In the genomic region with DNA sequence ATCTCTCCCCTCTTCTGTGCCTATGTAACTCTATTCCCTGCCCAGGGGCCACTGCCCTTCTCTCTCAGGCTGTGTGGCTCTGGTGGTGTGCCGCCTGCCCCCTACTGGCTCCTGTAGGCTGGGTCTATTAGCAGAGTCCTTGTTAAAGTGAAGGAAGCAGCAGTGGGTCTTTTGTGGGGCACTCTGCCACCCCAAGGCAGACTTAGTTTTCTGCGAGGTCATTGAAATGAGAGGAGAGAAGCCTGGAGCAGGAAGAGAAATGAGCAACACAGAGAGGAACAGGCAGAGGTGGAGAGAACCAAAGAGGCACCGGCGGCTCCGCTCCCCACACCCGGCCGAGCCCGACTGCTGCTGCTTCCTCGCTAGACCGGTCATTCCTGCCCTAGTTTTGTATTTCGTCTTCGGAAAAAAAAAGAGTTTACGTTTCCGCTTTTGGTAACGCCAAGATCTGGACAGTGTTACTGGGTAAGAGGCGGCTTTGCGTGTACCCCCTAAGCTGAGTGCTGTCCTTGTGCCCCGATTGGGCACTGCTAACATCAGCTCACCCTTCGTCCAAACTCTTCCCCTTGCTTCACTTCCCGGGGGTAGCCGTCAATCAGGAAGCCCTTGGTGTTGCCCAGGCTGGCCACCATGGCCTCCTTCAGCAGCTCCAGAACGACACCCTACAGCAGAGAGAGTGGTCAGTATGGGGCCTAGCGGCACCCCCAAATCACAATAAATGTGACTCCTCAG, we compare ENCODE assay signal across 8 mouse cellular contexts.
DNase-seq lines count a peak whose midpoint lies in the region; ATAC-seq and TF ChIP-seq lines count a peak whose summit lies in the region.

No protein-coding gene starts in this region.

- no peak overlapping the region for H3K27ac ChIP-seq in forebrain, embryonic 13.5 days
- H3K27ac ChIP-seq in layer of hippocampus, adult 2 months = peak overlapping the region; percentile 75
- peak overlapping the region; percentile 45 for H3K27ac ChIP-seq in lung, postnatal 0 days (ENCODE audit: low read length)

- no peaks in the 10 kb centered on the region for H3K9me3 ChIP-seq in G1E (replicated peaks)
- no peaks in the 10 kb centered on the region for H3K9me3 ChIP-seq in forebrain, embryonic 13.5 days (replicated peaks)
- H3K9me3 ChIP-seq in lung, postnatal 0 days (ENCODE audit: low read length) = no peaks in the 10 kb centered on the region

- no peak; the same call in 1 of the 2 replicates for TF ChIP-seq CTCF in G1E (IDR thresholded peaks at IDR 0.05; ENCODE audit: low read depth, low read length)
- TF ChIP-seq CTCF in layer of hippocampus, adult 2 months (conservative IDR thresholded peaks at IDR 0.05) = peak; percentile 82
- TF ChIP-seq CTCF in lung, postnatal 0 days (IDR thresholded peaks at IDR 0.05) = peak; percentile 86

- no peak for TF ChIP-seq EP300 in lung, postnatal 0 days (IDR thresholded peaks at IDR 0.05)

- H3K9ac ChIP-seq in forebrain, embryonic 13.5 days = peak overlapping the region; percentile 50; the same call in 1 of the 2 replicates
- H3K9ac ChIP-seq in lung, postnatal 0 days (replicated peaks; ENCODE audit: low read depth) = peak overlapping the region; percentile 44; the same call in 1 of the 2 replicates

- H3K36me3 ChIP-seq in G1E (replicated peaks) = no peaks in the 10 kb centered on the region
- H3K36me3 ChIP-seq in forebrain, embryonic 13.5 days (ENCODE audit: poor library complexity, severe bottlenecking) = no peaks in the 10 kb centered on the region
- no peaks in the 10 kb centered on the region for H3K36me3 ChIP-seq in lung, postnatal 0 days (ENCODE audit: insufficient read depth, low read length)

- H3K27me3 ChIP-seq in G1E (ENCODE audit: insufficient read depth, low read length) = peaks cover 20% of the 10 kb centered on the region
- H3K27me3 ChIP-seq in forebrain, embryonic 13.5 days = no peaks in the 10 kb centered on the region
- no peaks in the 10 kb centered on the region for H3K27me3 ChIP-seq in lung, postnatal 0 days (replicated peaks; ENCODE audit: insufficient read depth, low read length)

- peaks cover 43% of the 10 kb centered on the region for H3K4me1 ChIP-seq in G1E (ENCODE audit: insufficient read depth, low read depth, low read length)
- H3K4me1 ChIP-seq in forebrain, embryonic 13.5 days = peaks cover 12% of the 10 kb centered on the region
- H3K4me1 ChIP-seq in lung, postnatal 0 days (ENCODE audit: insufficient read depth, low read depth, low read length) = peaks cover 5% of the 10 kb centered on the region; the same call in 1 of the 2 replicates

- ATAC-seq in G1E (ENCODE audit: extremely low read depth, insufficient number of reproducible peaks, low FRiP score, poor library complexity, severe bottlenecking) = no peak; the same call in 1 of the 2 replicates
- peak; percentile 71; the same call in 1 of the 2 replicates for ATAC-seq in cerebellum, adult (ENCODE audit: insufficient number of reproducible peaks, low FRiP score, low TSS enrichment)
- peak; percentile 63 for ATAC-seq in forebrain, embryonic 13.5 days
- peak; percentile 75 for ATAC-seq in lung, postnatal 0 days

- H3K4me3 ChIP-seq in G1E (ENCODE audit: low read depth, low read length) = peak overlapping the region; percentile 13
- peak overlapping the region; percentile 34 for H3K4me3 ChIP-seq in forebrain, embryonic 13.5 days
- peak overlapping the region; percentile 44 for H3K4me3 ChIP-seq in layer of hippocampus, adult 2 months
- peak overlapping the region; percentile 39 for H3K4me3 ChIP-seq in lung, postnatal 0 days (ENCODE audit: low read depth, low read length)

- WGBS in forebrain, embryonic 13.5 days = 4% methylated on average over 23 of the region's 23 CpGs
- 3% methylated on average over 23 of the region's 23 CpGs for WGBS in lung, postnatal 0 days

- DNase-seq in G1E (ENCODE audit: low spot score) = peak; percentile 32
- DNase-seq in heart, postnatal 4 days = peak; percentile 74
- no peak for DNase-seq in layer of hippocampus, adult 2 months (ENCODE audit: low spot score in 2 of 2)
- DNase-seq in lung, postnatal 0 days (ENCODE audit: low spot score) = peak; percentile 83
- peak; percentile 40 for DNase-seq in ovary, adult 18-20 months (ENCODE audit: low spot score)
- DNase-seq in thymus, postnatal 14 days = peak; percentile 76

- peak overlapping the region; percentile 61 for H3K4me2 ChIP-seq in forebrain, embryonic 13.5 days
- H3K4me2 ChIP-seq in lung, postnatal 0 days (replicated peaks; ENCODE audit: low read depth, low read length) = peak overlapping the region; percentile 88

Comparison
In these comparisons a context has a peak if more than half of its experiments do, and no peak if none do; other contexts are left out.
1. DNase-seq: peak in G1E (single experiment), heart, postnatal 4 days (single experiment), lung, postnatal 0 days (single experiment), ovary, adult 18-20 months (single experiment) and thymus, postnatal 14 days (single experiment); none in layer of hippocampus, adult 2 months (0 of 2).
2. Peak in every context shown above with its lines, with median percentiles within 50 percentile points of each other: H3K4me3 ChIP-seq.